Mouse (Mus musculus) MEL (cell line): ENCODE measurements around the gene Cyp2f2. TPM values are rescaled to one million over a fixed set of nuclear protein-coding genes. Genes with fewer than 3 reads are reported as not detected.

ENCODE experiments used
- DNase-seq: peaks from one replicate; pipeline ENCODE4 v3.0.0; 2011; ENCODE audit warnings: low read depth, low spot score
- H3K27ac ChIP-seq: 2 replicates; pipeline ENCODE4 v1.5.1; 2012; ENCODE audit warnings: low read depth, mild to moderate bottlenecking, control low read depth, low read length, moderate library complexity; ENCODE audit not compliant: control insufficient read depth
- H3K27me3 ChIP-seq, 2 experiments: fragments of 150-350 bp in 1 of 2; sonication (generic) in 1 of 2; 2 replicates each; pipeline ENCODE4 v1.6.1; 2012; ENCODE audit warnings: low read length in 2 of 2, mild to moderate bottlenecking in 2 of 2, improper control_type of control experiment in 1 of 2, moderate library complexity in 1 of 2; ENCODE audit not compliant: insufficient read depth in 2 of 2, control insufficient read depth in 1 of 2
- H3K36me3 ChIP-seq, 2 experiments: 2 replicates each; pipeline ENCODE4 v1.6.1; 2012 to 2014; ENCODE audit warnings: low read length in 2 of 2, improper control_type of control experiment in 1 of 2, inconsistent platforms in 1 of 2, mild to moderate bottlenecking in 1 of 2; ENCODE audit not compliant: insufficient read depth in 2 of 2, control insufficient read depth in 1 of 2
- H3K4me1 ChIP-seq, 2 experiments: fragments of 150-350 bp in 1 of 2; sonication (generic) in 1 of 2; 2 replicates each; pipeline ENCODE4 v1.6.1; 2012; ENCODE audit warnings: low read length in 2 of 2, improper control_type of control experiment in 1 of 2, mild to moderate bottlenecking in 1 of 2; ENCODE audit not compliant: insufficient read depth in 2 of 2, control insufficient read depth in 1 of 2
- H3K4me3 ChIP-seq, 2 experiments: fragments of 150-350 bp in 1 of 2; sonication (generic) in 1 of 2; 2 replicates each; pipeline ENCODE4 v1.5.1; 2012; ENCODE audit warnings: low read depth in 2 of 2, low read length in 2 of 2, mild to moderate bottlenecking in 2 of 2, moderate library complexity in 2 of 2, control low read depth in 1 of 2, improper control_type of control experiment in 1 of 2; ENCODE audit not compliant: control insufficient read depth in 1 of 2, insufficient read depth in 1 of 2
- H3K79me2 ChIP-seq: 2 replicates; pipeline ENCODE4 v1.6.1; 2012; ENCODE audit warnings: mild to moderate bottlenecking, low read length, moderate library complexity; ENCODE audit not compliant: control insufficient read depth, poor library complexity, insufficient read depth
- H3K9ac ChIP-seq: 2 replicates; pipeline ENCODE4 v1.6.1; 2012; ENCODE audit warnings: low read depth, mild to moderate bottlenecking, control low read depth, low read length, moderate library complexity; ENCODE audit not compliant: control insufficient read depth, poor library complexity, severe bottlenecking
- H3K9me3 ChIP-seq: fragments of 150-350 bp; sonication (generic); replicated peaks from 2 replicates; pipeline ENCODE4 v1.6.1; 2012; ENCODE audit warnings: mild to moderate bottlenecking, low read length, improper control_type of control experiment, moderate library complexity; ENCODE audit not compliant: insufficient read depth
- BHLHE40 ChIP-seq: IDR thresholded peaks from 2 replicates; pipeline ENCODE4 v1.6.1; 2012; ENCODE audit warnings: low read depth, mild to moderate bottlenecking, inconsistent platforms, low read length, improper control_type of control experiment, borderline replicate concordance
- CHD2 ChIP-seq: IDR thresholded peaks from 2 replicates; pipeline ENCODE4 v1.6.1; 2011; ENCODE audit warnings: low read length, improper control_type of control experiment
- CTCF ChIP-seq, 3 experiments: IDR thresholded peaks in 2 of 3; conservative IDR thresholded peaks in 1 of 3; 2 replicates each; pipeline ENCODE4 v1.5.1; 2011 to 2012; ENCODE audit warnings: low read length in 3 of 3, low read depth in 2 of 3, mild to moderate bottlenecking in 2 of 3, improper control_type of control experiment in 1 of 3, inconsistent platforms in 1 of 3, mixed read lengths in 1 of 3, moderate library complexity in 1 of 3; ENCODE audit not compliant: control insufficient read depth in 1 of 3, insufficient read depth in 1 of 3, poor library complexity in 1 of 3, severe bottlenecking in 1 of 3
- ELF1 ChIP-seq: IDR thresholded peaks from 2 replicates; pipeline ENCODE4 v1.6.1; 2014; ENCODE audit warnings: low read depth, mild to moderate bottlenecking, inconsistent platforms, low read length, improper control_type of control experiment, moderate library complexity
- ETS1 ChIP-seq: IDR thresholded peaks from 2 replicates; pipeline ENCODE4 v1.6.1; 2012; ENCODE audit warnings: low read depth, mild to moderate bottlenecking, inconsistent platforms, low read length, improper control_type of control experiment, moderate library complexity
- GABPA ChIP-seq: IDR thresholded peaks from 2 replicates; pipeline ENCODE4 v1.6.1; 2012; ENCODE audit warnings: low read depth, mild to moderate bottlenecking, inconsistent platforms, low read length, improper control_type of control experiment, moderate library complexity
- GATA1 ChIP-seq: IDR thresholded peaks from 2 replicates; pipeline ENCODE4 v1.6.1; 2011; ENCODE audit warnings: low read depth, low read length, improper control_type of control experiment
- HCFC1 ChIP-seq: IDR thresholded peaks from 2 replicates; pipeline ENCODE4 v1.6.1; 2012; ENCODE audit warnings: low read depth, mild to moderate bottlenecking, inconsistent platforms, low read length, improper control_type of control experiment, moderate library complexity
- JUND ChIP-seq: IDR thresholded peaks from 2 replicates; pipeline ENCODE4 v1.6.1; 2011; ENCODE audit warnings: low read depth, mild to moderate bottlenecking, improper control_type of control experiment, low read length
- MAZ ChIP-seq: IDR thresholded peaks from 2 replicates; pipeline ENCODE4 v1.6.1; 2012; ENCODE audit warnings: low read depth, mild to moderate bottlenecking, inconsistent platforms, low read length, improper control_type of control experiment
- MYB ChIP-seq: IDR thresholded peaks from 2 replicates; pipeline ENCODE4 v1.6.1; 2011; ENCODE audit warnings: mild to moderate bottlenecking, low read depth, low read length, improper control_type of control experiment
- MYC ChIP-seq: IDR thresholded peaks from 2 replicates; pipeline ENCODE4 v1.6.1; 2011; ENCODE audit warnings: low read depth, mild to moderate bottlenecking, low read length, improper control_type of control experiment, moderate library complexity
- POLR2A ChIP-seq, 2 experiments: IDR thresholded peaks; 2 replicates each; pipeline ENCODE4 v1.6.1; 2011 to 2012; ENCODE audit warnings: low read length in 2 of 2, mild to moderate bottlenecking in 2 of 2, control low read depth in 1 of 2, improper control_type of control experiment in 1 of 2, low read depth in 1 of 2, moderate library complexity in 1 of 2; ENCODE audit not compliant: control insufficient read depth in 1 of 2, insufficient read depth in 1 of 2, poor library complexity in 1 of 2
- POLR2AphosphoS2 ChIP-seq: IDR thresholded peaks from 2 replicates; pipeline ENCODE4 v1.6.1; 2011; ENCODE audit warnings: low read length, improper control_type of control experiment
- POLR2AphosphoS5 ChIP-seq: IDR thresholded peaks from 2 replicates; pipeline ENCODE4 v1.6.1; 2012; ENCODE audit warnings: low read depth, borderline replicate concordance, mild to moderate bottlenecking, inconsistent platforms, low read length, moderate library complexity, mixed read lengths
- RAD21 ChIP-seq: IDR thresholded peaks from 2 replicates; pipeline ENCODE4 v1.6.1; 2011; ENCODE audit warnings: mild to moderate bottlenecking, low read depth, low read length, improper control_type of control experiment
- SMC3 ChIP-seq: IDR thresholded peaks from 2 replicates; pipeline ENCODE4 v1.6.1; 2011; ENCODE audit warnings: low read depth, low read length, improper control_type of control experiment
- TAL1 ChIP-seq: IDR thresholded peaks from 2 replicates; pipeline ENCODE4 v1.6.1; 2012; ENCODE audit warnings: mild to moderate bottlenecking, inconsistent platforms, low read length, moderate library complexity, mixed read lengths
- TCF12 ChIP-seq: IDR thresholded peaks from 2 replicates; pipeline ENCODE4 v1.6.1; 2014; ENCODE audit warnings: low read depth, mild to moderate bottlenecking, inconsistent platforms, low read length, improper control_type of control experiment, moderate library complexity
- USF1 ChIP-seq: IDR thresholded peaks from 2 replicates; pipeline ENCODE4 v1.6.1; 2014; ENCODE audit warnings: low read depth, mild to moderate bottlenecking, inconsistent platforms, low read length, improper control_type of control experiment, moderate library complexity
- USF2 ChIP-seq, 2 experiments: IDR thresholded peaks; 2 replicates each; pipeline ENCODE4 v1.6.1; 2011 to 2012; ENCODE audit warnings: improper control_type of control experiment in 2 of 2, low read length in 2 of 2, borderline replicate concordance in 1 of 2, inconsistent platforms in 1 of 2, low read depth in 1 of 2, mild to moderate bottlenecking in 1 of 2; ENCODE audit not compliant: insufficient read depth in 1 of 2
- ZC3H11A ChIP-seq: IDR thresholded peaks from 2 replicates; pipeline ENCODE4 v1.6.1; 2012; ENCODE audit warnings: low read depth, mild to moderate bottlenecking, inconsistent platforms, low read length, improper control_type of control experiment
- polyA plus RNA-seq, 2 experiments: library from polyadenylated mRNA; stranded (reverse) in 1 of 2; unstranded in 1 of 2; fragments of >175 nt in 1 of 2; fragments of >200 nt in 1 of 2; gene quantifications; 2 replicates each; pipeline versions ENCODE4 v1.2.1 to v1.2.4; 2012; ENCODE audit warnings: low replicate concordance in 2 of 2, low read depth in 1 of 2; ENCODE audit not compliant: insufficient read length in 2 of 2, insufficient read depth in 1 of 2, missing spikeins in 1 of 2
- total RNA-seq: library from RNA; depleted of rRNA; stranded (reverse); fragments of 300-350 nt; gene quantifications from 2 replicates; pipeline ENCODE4 v1.2.3, GENCODE M21; 2012

Gene Cyp2f2
- total and polyA plus RNA-seq, 3 experiments: not detected

DNA sequence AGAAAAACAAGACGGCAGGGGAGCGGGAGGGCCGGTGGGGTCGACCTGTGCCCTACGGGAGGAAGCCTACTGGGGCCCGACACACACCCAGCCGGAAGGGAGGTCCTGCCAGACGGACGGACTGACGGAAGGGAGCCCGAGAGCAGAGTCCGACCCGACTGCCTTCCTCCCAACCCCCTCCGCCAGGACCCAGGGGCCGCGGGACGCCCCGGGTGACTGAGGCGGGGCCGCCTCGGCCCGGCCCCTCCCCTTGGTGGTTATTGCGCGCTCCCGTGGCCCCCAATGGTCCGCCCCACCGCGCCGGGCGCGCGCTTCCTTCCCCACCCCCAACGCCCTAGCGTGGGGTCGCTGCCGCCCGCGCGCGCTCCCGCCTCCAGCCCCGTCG lies 46.5 kb downstream of the Cyp2f2 start:
- Histone ChIP-seq H3K4me1 (peaks cover 7 to 10% of the 10 kb centered on the region in 2 experiments; a peak in 3 of 4 replicates), H3K27me3 (no peaks in the 10 kb centered on the region), H3K9ac (peak overlapping the region; percentile 90), H3K79me2 (peaks cover 11% of the 10 kb centered on the region), H3K36me3 (peaks cover 0 to 3% of the 10 kb centered on the region in 2 experiments; a peak in 1 of 4 replicates), H3K9me3 (no peaks in the 10 kb centered on the region)
- DNase-seq: peak; percentile 85
- no peak for TF ChIP-seq POLR2AphosphoS5
- TF ChIP-seq TAL1: no peak
- no peak for TF ChIP-seq GABPA
- TF ChIP-seq ETS1: no peak
- no peak for TF ChIP-seq MYB
- TF ChIP-seq ELF1: 0 out of 2 replicates have a peak, but pooled peaks have one; percentile 4
- no peak for TF ChIP-seq POLR2AphosphoS2
- TF ChIP-seq JUND: no peak
- no peak for TF ChIP-seq CTCF (IDR thresholded peaks at IDR 0.05 in 2 of 3, conservative IDR thresholded peaks at IDR 0.05 in 1 of 3; ENCODE audit: control insufficient read depth in 1 of 3, insufficient read depth in 1 of 3, low read depth in 2 of 3, low read length in 3 of 3, poor library complexity in 1 of 3, severe bottlenecking in 1 of 3)
- TF ChIP-seq RAD21: no peak
- TF ChIP-seq SMC3: no peak
- TF ChIP-seq USF2 (IDR thresholded peaks at IDR 0.05; ENCODE audit: borderline replicate concordance in 1 of 2, insufficient read depth in 1 of 2, low read depth in 1 of 2, low read length in 2 of 2): no peak
- no peak for TF ChIP-seq CHD2
- TF ChIP-seq MAZ: peak; percentile 64; the same call in 1 of the 2 replicates
- TF ChIP-seq BHLHE40: no peak
- TF ChIP-seq MYC: no peak
- no peak for TF ChIP-seq ZC3H11A
- peak; percentile 71 for TF ChIP-seq HCFC1
- no peak for TF ChIP-seq GATA1
- TF ChIP-seq POLR2A (IDR thresholded peaks at IDR 0.05; ENCODE audit: control insufficient read depth in 1 of 2, insufficient read depth in 1 of 2, low read depth in 1 of 2, low read length in 2 of 2, poor library complexity in 1 of 2): peak; percentile 8 to 31; a peak in 1 of 4 replicates
- no peak for TF ChIP-seq USF1
- 0 out of 2 replicates have a peak, but pooled peaks have one; percentile 8 for TF ChIP-seq TCF12
- TF ChIP-seq, all 39 proteins: peak for 5
- Histone ChIP-seq H3K27ac (peak overlapping the region; percentile 84), H3K4me3 (peak overlapping the region; percentile 90 to 94)
